Mouse (Mus musculus): ENCODE measurements around the gene Eif3d. TPM values are rescaled to one million over a fixed set of nuclear protein-coding genes. Genes with fewer than 3 reads are reported as not detected.

Gene Eif3d
- total RNA-seq, 1 experiment, result 419 TPM

DNA sequence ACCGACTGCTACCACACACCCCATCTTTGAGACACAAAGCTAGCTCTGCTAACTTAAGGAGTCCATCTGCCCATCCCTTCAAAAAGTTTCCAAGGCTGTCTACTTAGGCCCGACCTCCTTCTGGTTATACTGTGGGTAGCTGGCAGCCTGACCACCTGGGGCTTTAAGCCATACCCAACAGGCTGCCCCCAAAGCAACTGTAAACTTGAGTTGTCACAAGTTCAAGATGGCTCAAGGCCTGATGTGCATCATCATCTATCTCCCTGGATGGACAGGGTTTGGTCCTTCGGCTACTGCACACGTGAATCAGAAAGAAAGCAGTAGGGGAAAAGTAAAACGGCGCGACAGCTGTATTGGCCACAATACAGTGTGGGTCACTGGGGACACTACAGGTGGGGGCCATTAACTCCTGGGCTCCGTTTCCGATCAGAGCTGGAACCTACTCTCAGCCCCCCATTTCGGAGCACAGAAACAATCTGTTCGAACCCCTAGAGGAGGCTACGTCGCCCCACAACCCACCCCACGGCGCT lies 608 bp downstream of the Eif3d start:
- no peak for TF ChIP-seq ZNF384 (IDR thresholded peaks at IDR 0.05; ENCODE audit: low read depth, low read length)
- Histone ChIP-seq H3K36me3 (ENCODE audit: control insufficient read depth, insufficient read depth, low read length, poor library complexity, severe bottlenecking) (peaks cover 38% of the 10 kb centered on the region), H3K27ac (ENCODE audit: insufficient read depth, low read depth, low read length, poor library complexity, severe bottlenecking) (peak overlapping the region; percentile 74), H3K4me3 (ENCODE audit: insufficient read depth in 1 of 2, low read depth in 1 of 2, low read length in 2 of 2, poor library complexity in 1 of 2, severe bottlenecking in 1 of 2) (peak overlapping the region; percentile 81 to 83), H3K4me1 (ENCODE audit: control insufficient read depth in 2 of 2, insufficient read depth in 2 of 2, low read length in 2 of 2, poor library complexity in 1 of 2) (peaks cover 4 to 6% of the 10 kb centered on the region in 2 experiments; a peak in 2 of 4 replicates), H3K9ac (ENCODE audit: insufficient read depth, low read depth, low read length, poor library complexity, severe bottlenecking) (peak overlapping the region; percentile 92), H3K9me3 (ENCODE audit: control insufficient read depth, insufficient read depth, low read depth, low read length) (no peaks in the 10 kb centered on the region)
- no peak for DNase-seq (ENCODE audit: low read depth, low spot score)
- in situ Hi-C loops (cut with MboI; ENCODE audit: low sequenced_read_pairs in 2 of 2, unreplicated experiment in 2 of 2), result no loop called here

DNA sequence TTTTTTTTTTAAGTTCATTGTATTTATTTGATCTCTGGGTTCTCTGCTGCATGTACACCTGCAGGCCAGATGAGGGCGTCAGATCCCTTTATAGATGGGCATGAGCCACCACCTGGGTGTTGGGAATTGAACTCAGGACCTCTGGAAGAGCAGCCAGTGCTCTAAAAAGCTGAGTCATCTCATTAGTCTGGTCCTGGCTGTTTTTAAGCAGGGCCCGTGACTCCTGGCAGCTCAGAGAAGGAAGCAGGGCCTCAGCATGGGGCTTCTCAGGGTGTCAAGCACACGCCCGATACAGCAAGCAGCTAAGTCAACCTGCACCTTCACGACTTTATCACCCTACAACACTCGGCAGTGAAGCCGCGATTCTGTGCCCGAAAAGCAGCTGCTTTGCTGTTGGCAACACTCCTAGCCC lies 5.5 kb downstream of the Eif3d start:
- no peak for TF ChIP-seq ZC3H11A (IDR thresholded peaks at IDR 0.05; ENCODE audit: borderline replicate concordance, low read depth, low read length)
- TF ChIP-seq ZNF384 (IDR thresholded peaks at IDR 0.05; ENCODE audit: low read depth, low read length), result peak; percentile 64; the same call in 1 of the 2 replicates
- Histone ChIP-seq H3K4me1 (ENCODE audit: control insufficient read depth in 2 of 2, insufficient read depth in 2 of 2, low read length in 2 of 2, poor library complexity in 1 of 2) (peaks cover 2 to 3% of the 10 kb centered on the region in 2 experiments; a peak in 2 of 4 replicates), H3K27ac (ENCODE audit: insufficient read depth, low read depth, low read length, poor library complexity, severe bottlenecking) (no peak overlapping the region), H3K9ac (ENCODE audit: insufficient read depth, low read depth, low read length, poor library complexity, severe bottlenecking) (no peak overlapping the region), H3K9me3 (ENCODE audit: control insufficient read depth, insufficient read depth, low read depth, low read length) (no peaks in the 10 kb centered on the region), H3K4me3 (ENCODE audit: insufficient read depth in 1 of 2, low read depth in 1 of 2, low read length in 2 of 2, poor library complexity in 1 of 2, severe bottlenecking in 1 of 2) (no peak overlapping the region), H3K36me3 (ENCODE audit: control insufficient read depth, insufficient read depth, low read length, poor library complexity, severe bottlenecking) (peaks cover 85% of the 10 kb centered on the region)
- in situ Hi-C loops (cut with MboI; ENCODE audit: low sequenced_read_pairs in 2 of 2, unreplicated experiment in 2 of 2), result no loop called here
- no peak for DNase-seq (ENCODE audit: low read depth, low spot score)

GRCm38 (mm10) chr15:77962447-77962846 lies 8.2 kb downstream of the Eif3d start:
- Histone ChIP-seq H3K36me3 (ENCODE audit: control insufficient read depth, insufficient read depth, low read length, poor library complexity, severe bottlenecking) (peaks cover 87% of the 10 kb centered on the region), H3K4me3 (ENCODE audit: insufficient read depth in 1 of 2, low read depth in 1 of 2, low read length in 2 of 2, poor library complexity in 1 of 2, severe bottlenecking in 1 of 2) (no peak overlapping the region), H3K4me1 (ENCODE audit: control insufficient read depth in 2 of 2, insufficient read depth in 2 of 2, low read length in 2 of 2, poor library complexity in 1 of 2) (no peaks in the 10 kb centered on the region; a peak in 1 of 4 replicates), H3K9ac (ENCODE audit: insufficient read depth, low read depth, low read length, poor library complexity, severe bottlenecking) (no peak overlapping the region), H3K9me3 (ENCODE audit: control insufficient read depth, insufficient read depth, low read depth, low read length) (no peaks in the 10 kb centered on the region), H3K27ac (ENCODE audit: insufficient read depth, low read depth, low read length, poor library complexity, severe bottlenecking) (no peak overlapping the region)
- TF ChIP-seq CHD2 (IDR thresholded peaks at IDR 0.05; ENCODE audit: low read depth, low read length), result no peak
- no peak for TF ChIP-seq HCFC1 (IDR thresholded peaks at IDR 0.05; ENCODE audit: borderline replicate concordance, insufficient read depth, low read length)
- no peak for TF ChIP-seq ZC3H11A (IDR thresholded peaks at IDR 0.05; ENCODE audit: borderline replicate concordance, low read depth, low read length)
- TF ChIP-seq ZNF384 (IDR thresholded peaks at IDR 0.05; ENCODE audit: low read depth, low read length), result no peak
- no peak for TF ChIP-seq MAFK (IDR thresholded peaks at IDR 0.05; ENCODE audit: insufficient read depth, low read depth, low read length)
- in situ Hi-C loops (cut with MboI; ENCODE audit: low sequenced_read_pairs in 2 of 2, unreplicated experiment in 2 of 2), result no loop called here
- DNase-seq (ENCODE audit: low read depth, low spot score), result no peak

- in situ Hi-C loops (cut with MboI; ENCODE audit: low sequenced_read_pairs in 2 of 2, unreplicated experiment in 2 of 2), result no loop called here
- no peak for DNase-seq (ENCODE audit: low read depth, low spot score)
- TF ChIP-seq ZC3H11A (IDR thresholded peaks at IDR 0.05; ENCODE audit: borderline replicate concordance, low read depth, low read length) (no peak), HCFC1 (IDR thresholded peaks at IDR 0.05; ENCODE audit: borderline replicate concordance, insufficient read depth, low read length) (no peak), ZNF384 (IDR thresholded peaks at IDR 0.05; ENCODE audit: low read depth, low read length) (no peak), MAFK (IDR thresholded peaks at IDR 0.05; ENCODE audit: insufficient read depth, low read depth, low read length) (no peak), CHD2 (IDR thresholded peaks at IDR 0.05; ENCODE audit: low read depth, low read length) (no peak)
- H3K27ac ChIP-seq (ENCODE audit: insufficient read depth, low read depth, low read length, poor library complexity, severe bottlenecking), result no peak overlapping the region
- no peaks in the 10 kb centered on the region for H3K9me3 ChIP-seq (ENCODE audit: control insufficient read depth, insufficient read depth, low read depth, low read length)
- H3K4me1 ChIP-seq (ENCODE audit: control insufficient read depth in 2 of 2, insufficient read depth in 2 of 2, low read length in 2 of 2, poor library complexity in 1 of 2), result peaks cover 0 to 5% of the 10 kb centered on the region in 2 experiments; a peak in 1 of 4 replicates
- H3K36me3 ChIP-seq (ENCODE audit: control insufficient read depth, insufficient read depth, low read length, poor library complexity, severe bottlenecking), result peaks cover 70% of the 10 kb centered on the region
- no peak overlapping the region for H3K4me3 ChIP-seq (ENCODE audit: insufficient read depth in 1 of 2, low read depth in 1 of 2, low read length in 2 of 2, poor library complexity in 1 of 2, severe bottlenecking in 1 of 2)
- H3K9ac ChIP-seq (ENCODE audit: insufficient read depth, low read depth, low read length, poor library complexity, severe bottlenecking), result no peak overlapping the region
Observed at GRCm38 (mm10) chr15:77960693-77961092, 9.9 kb downstream of the Eif3d start.

DNA sequence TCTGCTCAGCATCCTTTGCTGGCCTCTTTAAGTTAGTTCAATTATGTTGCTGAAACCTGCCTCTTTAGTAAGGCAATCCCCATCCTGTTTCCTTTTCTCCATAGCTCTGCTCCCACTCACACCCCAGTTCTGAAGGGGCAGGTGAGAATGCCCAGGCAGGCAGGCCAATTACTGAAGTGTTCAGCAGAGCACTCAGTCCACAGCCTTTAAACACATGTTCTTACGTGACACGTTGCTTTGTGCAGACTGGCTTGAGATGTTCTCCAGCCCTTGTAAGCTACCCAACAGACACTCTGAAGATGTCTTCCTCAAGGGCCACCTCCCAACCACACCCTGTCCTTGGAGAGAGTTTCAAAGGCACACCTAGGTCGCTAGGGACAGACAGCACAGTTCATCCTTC lies 12.5 kb downstream of the Eif3d start:
- no peak for DNase-seq (ENCODE audit: low read depth, low spot score)
- no peaks in the 10 kb centered on the region for H3K9me3 ChIP-seq (ENCODE audit: control insufficient read depth, insufficient read depth, low read depth, low read length)
- no peak overlapping the region for H3K27ac ChIP-seq (ENCODE audit: insufficient read depth, low read depth, low read length, poor library complexity, severe bottlenecking)
- TF ChIP-seq ZC3H11A (IDR thresholded peaks at IDR 0.05; ENCODE audit: borderline replicate concordance, low read depth, low read length), result no peak
- TF ChIP-seq MAFK (IDR thresholded peaks at IDR 0.05; ENCODE audit: insufficient read depth, low read depth, low read length), result no peak
- TF ChIP-seq HCFC1 (IDR thresholded peaks at IDR 0.05; ENCODE audit: borderline replicate concordance, insufficient read depth, low read length), result no peak
- TF ChIP-seq ZNF384 (IDR thresholded peaks at IDR 0.05; ENCODE audit: low read depth, low read length), result no peak
- no peak for TF ChIP-seq CHD2 (IDR thresholded peaks at IDR 0.05; ENCODE audit: low read depth, low read length)
- in situ Hi-C loops (cut with MboI; ENCODE audit: low sequenced_read_pairs in 2 of 2, unreplicated experiment in 2 of 2), result no loop called here
- no peak overlapping the region for H3K9ac ChIP-seq (ENCODE audit: insufficient read depth, low read depth, low read length, poor library complexity, severe bottlenecking)
- H3K4me3 ChIP-seq (ENCODE audit: insufficient read depth in 1 of 2, low read depth in 1 of 2, low read length in 2 of 2, poor library complexity in 1 of 2, severe bottlenecking in 1 of 2), result no peak overlapping the region
- peaks cover 0 to 10% of the 10 kb centered on the region in 2 experiments; a peak in 2 of 4 replicates for H3K4me1 ChIP-seq (ENCODE audit: control insufficient read depth in 2 of 2, insufficient read depth in 2 of 2, low read length in 2 of 2, poor library complexity in 1 of 2)
- peaks cover 49% of the 10 kb centered on the region for H3K36me3 ChIP-seq (ENCODE audit: control insufficient read depth, insufficient read depth, low read length, poor library complexity, severe bottlenecking)

Data from ES-E14 (cell line).